Comparison of ENCODE assay signal across 9 mouse cellular contexts in genomic region chr7:108954185-108954584, GRCm38 (mm10). TPM values are rescaled to one million over a fixed set of nuclear protein-coding genes. Genes with fewer than 3 reads are reported as not detected.
DNase-seq lines count a peak whose midpoint lies in the region; ATAC-seq and TF ChIP-seq lines count a peak whose summit lies in the region.
"Had no signal": no experiment of that assay in that cellular context is flagged by ENCODE, and none has a peak within 500 bp of the region (broad histone marks: within the 10 kb centered on the region; RNA-seq: fewer than 3 reads in every experiment).

No protein-coding gene starts in this region.

- peaks cover 33% of the 10 kb centered on the region for H3K27me3 ChIP-seq in heart, postnatal 0 days (ENCODE audit: control insufficient read depth, insufficient read depth, low read length)
- H3K27me3 ChIP-seq in testis, adult 2 months (ENCODE audit: control insufficient read depth, insufficient read depth, low read length) = no peaks in the 10 kb centered on the region
- H3K27me3 ChIP-seq in kidney, embryonic 16.5 days (ENCODE audit: insufficient read depth, low read length) = peaks cover 47% of the 10 kb centered on the region

- no peak for TF ChIP-seq EP300 in heart, postnatal 0 days (IDR thresholded peaks at IDR 0.05; ENCODE audit: low read depth)

- no peak for ATAC-seq in heart, postnatal 0 days (ENCODE audit: insufficient read depth, low read depth)
- peak; percentile 84 for ATAC-seq in megakaryocyte-erythroid progenitor cell, adult 5-6 weeks (replicated peaks; ENCODE audit: low FRiP score, low TSS enrichment, poor library complexity, severe bottlenecking)
- no peak for ATAC-seq in kidney, embryonic 16.5 days (ENCODE audit: low FRiP score, low TSS enrichment)

- no peaks in the 10 kb centered on the region for H3K36me3 ChIP-seq in heart, postnatal 0 days (replicated peaks; ENCODE audit: control insufficient read depth, insufficient read depth, low read length)
- H3K36me3 ChIP-seq in testis, adult 2 months (ENCODE audit: control insufficient read depth, insufficient read depth, low read length) = no peaks in the 10 kb centered on the region
- no peaks in the 10 kb centered on the region for H3K36me3 ChIP-seq in kidney, embryonic 16.5 days (ENCODE audit: insufficient read depth, low read length)

- TF ChIP-seq POLR2A in testis, adult 2 months (IDR thresholded peaks at IDR 0.05; ENCODE audit: control insufficient read depth, low read depth, low read length) = no peak

- H3K4me2 ChIP-seq in heart, postnatal 0 days (ENCODE audit: low read depth, low read length) = no peak overlapping the region
- H3K4me2 ChIP-seq in kidney, embryonic 16.5 days (replicated peaks; ENCODE audit: low read depth, low read length) = no peak overlapping the region

- no peak for DNase-seq in heart, postnatal 0 days (ENCODE audit: low spot score)
- DNase-seq in heart, adult 8-10 months (ENCODE audit: low spot score) = no peak
- DNase-seq in testis, postnatal 10 days (ENCODE audit: low spot score) = no peak
- peak; percentile 51 for DNase-seq in c-Kit-positive CD71-positive TER-119-positive erythroid progenitor cells, embryonic 14.5 days (ENCODE audit: low spot score)
- no peak for DNase-seq in frontal cortex, postnatal 14 days (ENCODE audit: low spot score in 2 of 2)

- no peaks in the 10 kb centered on the region for H3K9me3 ChIP-seq in heart, postnatal 0 days (replicated peaks; ENCODE audit: control insufficient read depth, low read length)
- no peaks in the 10 kb centered on the region for H3K9me3 ChIP-seq in kidney, embryonic 16.5 days (ENCODE audit: low read length)

- H3K9ac ChIP-seq in heart, postnatal 0 days (replicated peaks; ENCODE audit: low read depth, low read length) = no peak overlapping the region
- no peak overlapping the region for H3K9ac ChIP-seq in kidney, embryonic 16.5 days (replicated peaks; ENCODE audit: low read length)

- 42% methylated on average over 4 of the region's 4 CpGs for WGBS in heart, postnatal 0 days
- 55% methylated on average over 4 of the region's 4 CpGs for WGBS in kidney, embryonic 16.5 days

- no peak overlapping the region for H3K27ac ChIP-seq in heart, postnatal 0 days (ENCODE audit: low read depth)
- no peak overlapping the region for H3K27ac ChIP-seq in testis, adult 2 months (ENCODE audit: control insufficient read depth, insufficient read depth, low read depth, low read length)
- no peak overlapping the region for H3K27ac ChIP-seq in kidney, embryonic 16.5 days (ENCODE audit: low read length)

- no peaks in the 10 kb centered on the region for H3K4me1 ChIP-seq in heart, postnatal 0 days (ENCODE audit: control insufficient read depth, insufficient read depth)
- peaks cover 4% of the 10 kb centered on the region for H3K4me1 ChIP-seq in testis, adult 2 months (ENCODE audit: control insufficient read depth, insufficient read depth, low read length)
- H3K4me1 ChIP-seq in kidney, embryonic 16.5 days (ENCODE audit: insufficient read depth, low read length) = peaks cover 16% of the 10 kb centered on the region

- H3K4me3 ChIP-seq in heart, postnatal 0 days (ENCODE audit: low read depth, low read length) = no peak overlapping the region
- peak overlapping the region; percentile 70 for H3K4me3 ChIP-seq in testis, adult 2 months (ENCODE audit: control insufficient read depth, low read depth, low read length)
- no peak overlapping the region for H3K4me3 ChIP-seq in kidney, embryonic 16.5 days (ENCODE audit: low read length)

- TF ChIP-seq CTCF in heart, postnatal 0 days (IDR thresholded peaks at IDR 0.05; ENCODE audit: low read depth) = peak; percentile 33; the same call in 1 of the 2 replicates
- peak; percentile 64; the same call in 1 of the 2 replicates for TF ChIP-seq CTCF in testis, adult 2 months (IDR thresholded peaks at IDR 0.05; ENCODE audit: control insufficient read depth, insufficient read depth, insufficient replicate concordance, low read depth, low read length)

RNA-seq across cellular contexts. Expression of gene Tub, which starts 4.0 kb away (rescaled TPM):
- total RNA-seq in heart, postnatal 0 days (2014; rRNA removed; ENCODE audit: low replicate concordance) = 0.88 and 3.9 TPM in 2 replicates
- polyA plus RNA-seq in heart, postnatal 0 days (2015; fragmentation: Nextera tagmentation; extraction: Ambion mirVana) = 0.30 and 0.33 TPM in 2 replicates
- total RNA-seq in heart, adult 8-10 months (2022) = under 1 TPM; 0.08 to 0.28 (median 0.18) TPM
- 11.8 and 12.5 TPM in 2 replicates for polyA plus RNA-seq in testis, adult 2 months (2012; rRNA removed)
- total RNA-seq in megakaryocyte-erythroid progenitor cell, adult 5-6 weeks (2014; fragmentation: Nextera tagmentation) = not detected in 2 replicates
- total RNA-seq in megakaryocyte-erythroid progenitor cell, adult 5-6 weeks (2017) = not detected in 2 replicates
- 1.00 and 1.7 TPM in 2 replicates for polyA plus RNA-seq in kidney, embryonic 16.5 days (2015; fragmentation: Nextera tagmentation; extraction: Ambion mirVana)

RNA-seq across cellular contexts. Expression of gene Eif3f, which starts 20.0 kb away (rescaled TPM):
- 75.7 and 107 TPM in 2 replicates for total RNA-seq in heart, postnatal 0 days (2014; rRNA removed; ENCODE audit: low replicate concordance)
- 42.9 and 47.1 TPM in 2 replicates for polyA plus RNA-seq in heart, postnatal 0 days (2015; fragmentation: Nextera tagmentation; extraction: Ambion mirVana)
- total RNA-seq in heart, adult 8-10 months (2022) = 10 to 100 TPM; 81.4 to 89.7 (median 83.2) TPM
- 54.7 and 70.9 TPM in 2 replicates for polyA plus RNA-seq in testis, adult 2 months (2012; rRNA removed)
- total RNA-seq in megakaryocyte-erythroid progenitor cell, adult 5-6 weeks (2014; fragmentation: Nextera tagmentation) = 241 and 316 TPM in 2 replicates
- 53.5 and 112 TPM in 2 replicates for total RNA-seq in megakaryocyte-erythroid progenitor cell, adult 5-6 weeks (2017)
- 80.0 and 88.3 TPM in 2 replicates for polyA plus RNA-seq in kidney, embryonic 16.5 days (2015; fragmentation: Nextera tagmentation; extraction: Ambion mirVana)

RNA-seq across cellular contexts. Expression of gene Nlrp10, which starts 24.2 kb away (rescaled TPM):
- 9.8 and 16.4 TPM in 2 replicates for total RNA-seq in heart, postnatal 0 days (2014; rRNA removed; ENCODE audit: low replicate concordance)
- 15.6 and 15.7 TPM in 2 replicates for polyA plus RNA-seq in heart, postnatal 0 days (2015; fragmentation: Nextera tagmentation; extraction: Ambion mirVana)
- 10 to 100 TPM; 20.3 to 24.5 (median 21.4) TPM for total RNA-seq in heart, adult 8-10 months (2022)
- polyA plus RNA-seq in testis, adult 2 months (2012; rRNA removed) = 0.06 and 0.10 TPM in 2 replicates
- 0.33 TPM in 1 of 2 replicates, not detected in the other for total RNA-seq in megakaryocyte-erythroid progenitor cell, adult 5-6 weeks (2014; fragmentation: Nextera tagmentation)
- total RNA-seq in megakaryocyte-erythroid progenitor cell, adult 5-6 weeks (2017) = 0.15 TPM in 1 of 2 replicates, not detected in the other
- 0.04 and 0.07 TPM in 2 replicates for polyA plus RNA-seq in kidney, embryonic 16.5 days (2015; fragmentation: Nextera tagmentation; extraction: Ambion mirVana)
- polyA plus RNA-seq: neural tube, embryonic 11.5 days had no signal

RNA-seq across cellular contexts. Expression of gene Olfr519, which starts 60.0 kb away (rescaled TPM):
- total RNA-seq in heart, postnatal 0 days (2014; rRNA removed; ENCODE audit: low replicate concordance) = not detected in 2 replicates
- polyA plus RNA-seq in heart, postnatal 0 days (2015; fragmentation: Nextera tagmentation; extraction: Ambion mirVana) = not detected in 2 replicates
- not detected for total RNA-seq in heart, adult 8-10 months (2022)
- polyA plus RNA-seq in testis, adult 2 months (2012; rRNA removed) = not detected in 2 replicates
- not detected in 2 replicates for total RNA-seq in megakaryocyte-erythroid progenitor cell, adult 5-6 weeks (2014; fragmentation: Nextera tagmentation)
- not detected in 2 replicates for total RNA-seq in megakaryocyte-erythroid progenitor cell, adult 5-6 weeks (2017)
- not detected in 2 replicates for polyA plus RNA-seq in kidney, embryonic 16.5 days (2015; fragmentation: Nextera tagmentation; extraction: Ambion mirVana)
- polyA plus RNA-seq: neural tube, embryonic 11.5 days had no signal
